Mouse (Mus musculus) CD4-positive, CD25-positive, alpha-beta regulatory T cell, adult 9 weeks (primary cell): Measurements from ENCODE around the gene Map1a. TPM values are rescaled to one million over a fixed set of nuclear protein-coding genes. Genes with fewer than 3 reads are reported as not detected.

Experiments used
- polyA plus RNA-seq: library from polyadenylated mRNA; unstranded; fragments of 100-300 nt; shearing (Covaris generic); gene quantifications from one replicate; pipeline ENCODE4 v1.2.1, GENCODE M21; 2017

The Map1a gene
- 0.06 TPM for polyA plus RNA-seq

DNA sequence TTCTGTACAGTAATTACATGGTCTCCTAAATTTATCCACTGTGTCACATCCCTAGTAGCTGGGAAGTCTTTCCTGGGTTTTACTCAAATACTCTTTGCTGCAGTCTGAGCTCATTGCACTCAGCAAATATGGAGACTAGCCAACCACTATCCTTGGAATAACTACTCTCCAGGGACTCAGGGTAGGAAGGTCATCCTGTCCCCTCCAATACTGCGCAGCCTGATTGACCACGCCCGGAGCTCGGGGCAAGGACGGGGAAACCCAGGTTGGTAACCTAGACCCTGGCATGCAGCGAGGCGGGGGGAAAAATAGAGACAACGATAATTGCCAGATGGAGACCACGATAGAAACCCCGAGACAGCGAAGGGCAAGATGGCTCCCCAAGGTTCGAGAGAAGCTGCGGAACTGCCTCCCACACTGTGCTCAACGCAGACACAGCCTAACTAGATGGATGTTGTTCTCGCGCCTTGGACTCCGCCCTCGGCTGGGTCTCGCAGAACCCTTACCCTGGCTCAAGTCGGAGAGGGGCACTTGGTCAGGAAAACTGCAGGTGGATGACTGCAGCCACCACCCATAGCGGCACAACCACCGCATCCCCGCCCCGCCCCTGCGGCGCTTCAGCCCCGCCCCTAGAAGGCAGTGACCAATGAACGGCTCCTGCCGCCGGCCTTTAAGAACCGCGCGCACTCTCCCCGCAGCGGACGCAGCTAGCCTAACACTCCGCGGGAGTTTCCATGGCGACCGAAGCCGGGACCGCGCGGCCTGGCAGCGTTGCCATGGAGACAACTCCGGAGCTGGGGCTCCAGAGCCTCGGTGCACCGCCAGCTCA, at the start of gene Map1a:
Gene Map1a, plus strand, starts transcription at position 700 of the 829 bp plus-strand sequence.

DNA sequence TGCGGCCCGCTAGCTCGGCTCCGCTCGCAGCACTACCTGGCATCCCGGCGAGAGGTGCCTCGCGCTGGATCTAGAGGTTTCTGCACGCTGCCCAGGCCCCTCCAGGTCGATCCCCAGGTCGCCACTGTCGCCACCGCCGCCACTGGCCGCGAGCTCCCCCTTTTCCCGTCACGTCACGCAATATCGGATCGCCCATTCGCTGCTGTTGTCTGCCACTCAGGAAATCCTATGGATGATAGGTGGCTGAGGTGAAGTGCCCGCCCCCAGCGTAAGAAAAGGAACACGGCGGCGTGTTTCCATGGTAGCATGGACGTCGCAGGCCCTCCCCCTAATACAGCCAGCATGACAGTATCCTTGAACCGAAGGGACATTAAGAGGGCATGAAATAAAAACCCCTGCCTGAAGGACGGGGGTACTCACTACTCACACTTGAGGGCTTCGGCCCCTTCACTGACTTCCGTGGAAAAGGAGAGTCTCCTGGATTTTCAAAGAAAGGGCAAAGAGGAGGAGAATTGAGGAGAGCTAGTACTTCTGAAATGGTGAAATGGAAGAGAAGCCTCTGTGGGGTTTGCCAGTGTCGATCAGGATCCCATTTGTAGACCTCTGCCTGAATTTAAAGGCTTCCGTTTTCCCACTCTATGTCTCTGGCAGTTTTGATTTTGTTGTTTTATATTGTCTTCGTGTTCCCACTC, 18.0 kb upstream of the Map1a start, which contains the start of gene Trp53bp1:
Gene Trp53bp1, minus strand, starts transcription at position 172 of the 692 bp plus-strand sequence.

DNA sequence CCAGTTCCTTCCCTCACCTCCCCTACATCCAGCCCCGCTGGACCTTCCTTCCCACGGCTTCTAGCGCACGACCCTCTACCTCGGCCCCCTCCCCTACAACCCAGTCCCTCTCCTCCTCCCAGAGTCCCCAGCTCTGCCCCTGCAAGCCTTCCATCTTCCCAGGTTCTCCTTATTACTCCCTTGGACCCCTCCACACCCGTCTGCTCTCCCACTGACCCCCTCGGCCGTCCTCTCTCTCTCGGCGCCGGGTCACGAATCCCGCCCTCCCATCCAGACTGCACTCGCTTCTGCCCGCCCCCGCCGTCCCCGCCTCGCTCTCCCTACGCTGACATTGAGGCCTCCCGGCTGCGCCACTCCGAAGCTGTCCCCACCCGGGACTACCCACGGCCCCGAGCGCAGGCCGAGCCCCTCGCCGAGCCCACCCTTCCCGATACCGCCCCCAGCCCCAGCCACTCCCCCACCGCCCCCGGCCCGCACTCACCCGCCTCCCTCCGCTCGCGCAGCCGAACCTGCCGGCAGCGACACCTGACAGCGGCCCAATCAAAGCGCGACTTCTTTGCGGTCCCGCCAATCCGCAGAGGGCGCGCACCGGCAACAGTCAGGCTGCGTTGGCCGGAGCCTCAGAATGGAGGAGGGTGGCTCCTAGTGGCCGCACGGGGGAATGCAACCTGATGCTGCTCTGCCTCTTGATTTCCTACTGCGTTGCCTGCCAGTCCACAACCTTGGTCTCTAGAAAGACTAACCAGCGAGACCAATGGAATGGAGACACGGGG, 65.6 kb downstream of the Map1a start, which contains the start of gene Ppip5k1:
Gene Ppip5k1, minus strand, starts transcription at position 577 of the 773 bp plus-strand sequence.

DNA sequence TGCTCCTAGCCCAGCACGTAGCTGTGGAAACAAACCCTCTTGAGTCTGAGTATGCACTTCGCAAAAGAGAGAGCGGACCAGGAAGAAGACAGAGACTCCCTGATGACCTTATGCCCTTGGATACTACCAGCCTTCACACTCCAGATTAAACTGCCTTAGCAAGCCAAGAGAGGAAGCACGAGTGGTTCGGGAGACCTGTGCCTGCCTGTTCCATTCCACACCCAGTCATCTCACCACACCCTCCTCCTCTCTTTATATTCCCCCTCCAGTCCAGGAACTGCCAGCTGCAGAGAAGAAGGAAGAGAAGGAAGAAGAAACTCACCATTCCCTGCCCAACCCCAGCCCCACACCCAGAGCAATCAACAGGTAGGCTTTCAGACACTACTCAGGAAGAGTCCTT, 68.1 kb downstream of the Map1a start, which contains the start of gene Ckmt1:
Gene Ckmt1, plus strand, starts transcription at position 221 of the 400 bp plus-strand sequence.

Other genes with a start within 250 kb of the Map1a start
- gene Tgm5, start 203.8 kb upstream of the Map1a start, polyA plus RNA-seq: not detected
- not detected for gene Tgm7, start 179.8 kb upstream of the Map1a start, polyA plus RNA-seq
- gene Adal, start 149.2 kb upstream of the Map1a start, polyA plus RNA-seq: 16.5 TPM
- gene Lcmt2, start 148.9 kb upstream of the Map1a start, polyA plus RNA-seq: 11.4 TPM
- 108 TPM for gene Tubgcp4, start 118.9 kb upstream of the Map1a start, polyA plus RNA-seq
- gene Zscan29, start 118.5 kb upstream of the Map1a start, polyA plus RNA-seq: 75.9 TPM
- 79.0 TPM for gene Trp53bp1, start 18.2 kb upstream of the Map1a start, polyA plus RNA-seq
- 12.6 TPM for gene Ppip5k1, start 65.8 kb downstream of the Map1a start, polyA plus RNA-seq
- not detected for gene Ckmt1, start 68.1 kb downstream of the Map1a start, polyA plus RNA-seq
- 0.42 TPM for gene Strc, start 97.6 kb downstream of the Map1a start, polyA plus RNA-seq
- gene Pdia3, start 124.2 kb downstream of the Map1a start, polyA plus RNA-seq: 309 TPM
- gene Catsper2, start 124.2 kb downstream of the Map1a start, polyA plus RNA-seq: 2.6 TPM
- gene Ell3, start 154.7 kb downstream of the Map1a start, polyA plus RNA-seq: 0.65 TPM
- 626 TPM for gene Serf2, start 159.6 kb downstream of the Map1a start, polyA plus RNA-seq
- 156 TPM for gene Hypk, start 163.7 kb downstream of the Map1a start, polyA plus RNA-seq
- gene Serinc4, start 167.2 kb downstream of the Map1a start, polyA plus RNA-seq: 0.36 TPM
- 115 TPM for gene Mfap1b, start 184.5 kb downstream of the Map1a start, polyA plus RNA-seq
- gene Mfap1a, start 217.1 kb downstream of the Map1a start, polyA plus RNA-seq: 37.0 TPM
- 6.9 TPM for gene Wdr76, start 217.1 kb downstream of the Map1a start, polyA plus RNA-seq